Mouse (Mus musculus) embryonic facial prominence, embryonic 11.5 days (tissue): ENCODE data around the gene Heatr6. TPM values are rescaled to one million over a fixed set of nuclear protein-coding genes. Genes with fewer than 3 reads are reported as not detected.

Experiments
- ATAC-seq: fragments of 200-750 bp; cut with Nextera tagmentation; replicated peaks from 2 replicates; pipeline ENCODE4 v1.8.0; 2017; ENCODE audit warnings: low read depth; ENCODE audit not compliant: insufficient number of reproducible peaks, low FRiP score, low TSS enrichment
- DNase-seq: peaks from one replicate; pipeline ENCODE4 v3.0.0-alpha.2; 2015; ENCODE audit warnings: low spot score
- H3K27ac ChIP-seq: fragments of 300-500 bp; sonication (generic); replicated peaks from 2 replicates; pipeline ENCODE4 v1.5.1; 2014; ENCODE audit warnings: mild to moderate bottlenecking, low read depth, low read length, control low read depth
- H3K27me3 ChIP-seq: fragments of 300-500 bp; sonication (generic); 2 replicates; pipeline ENCODE4 v1.6.1; 2014; ENCODE audit warnings: mild to moderate bottlenecking, low read length, moderate library complexity, mixed read lengths; ENCODE audit not compliant: control insufficient read depth, insufficient read depth
- H3K36me3 ChIP-seq: fragments of 300-500 bp; sonication (generic); replicated peaks from 2 replicates; pipeline ENCODE4 v1.6.1; 2014; ENCODE audit warnings: low read depth, mild to moderate bottlenecking, low read length, moderate library complexity, mixed read lengths; ENCODE audit not compliant: control insufficient read depth, insufficient read depth
- H3K4me1 ChIP-seq: fragments of 300-500 bp; sonication (generic); 2 replicates; pipeline ENCODE4 v1.6.1; 2014; ENCODE audit warnings: low read length, mixed read lengths; ENCODE audit not compliant: control insufficient read depth, insufficient read depth
- H3K4me2 ChIP-seq: fragments of 300-500 bp; sonication (generic); 2 replicates; pipeline ENCODE4 v1.6.1; 2014; ENCODE audit warnings: low read depth, mild to moderate bottlenecking, control low read depth, low read length, moderate library complexity
- H3K4me3 ChIP-seq: fragments of 300-500 bp; sonication (generic); 2 replicates; pipeline ENCODE4 v1.5.1; 2014; ENCODE audit warnings: low read depth, low read length, control low read depth
- H3K9ac ChIP-seq: fragments of 300-500 bp; sonication (generic); replicated peaks from 2 replicates; pipeline ENCODE4 v1.6.1; 2014; ENCODE audit warnings: mild to moderate bottlenecking, control low read depth, low read length
- H3K9me3 ChIP-seq: fragments of 300-500 bp; sonication (generic); replicated peaks from 2 replicates; pipeline ENCODE4 v1.6.1; 2016; ENCODE audit warnings: mild to moderate bottlenecking, low read length, inconsistent platforms, mixed read lengths; ENCODE audit not compliant: control insufficient read depth
- WGBS: fragments of 180-500 bp; shearing (Covaris S2); extraction: QIAGEN DNeasy Blood & Tissue Kit; methylation state at CpG from one replicate; pipeline ENCODE4 v1.1.7; 2014; 5-methylcytosine and 5-hydroxymethylcytosine counted together
- polyA plus RNA-seq: library from polyadenylated mRNA; unstranded; fragments of >200 nt; fragmentation: Nextera tagmentation; extraction: Ambion mirVana; gene quantifications from 2 replicates; pipeline ENCODE4 v1.2.1, GENCODE M21; 2014

Heatr6 gene
- polyA plus RNA-seq, 1 experiment from 2014 or later, result 22.3 TPM

DNA sequence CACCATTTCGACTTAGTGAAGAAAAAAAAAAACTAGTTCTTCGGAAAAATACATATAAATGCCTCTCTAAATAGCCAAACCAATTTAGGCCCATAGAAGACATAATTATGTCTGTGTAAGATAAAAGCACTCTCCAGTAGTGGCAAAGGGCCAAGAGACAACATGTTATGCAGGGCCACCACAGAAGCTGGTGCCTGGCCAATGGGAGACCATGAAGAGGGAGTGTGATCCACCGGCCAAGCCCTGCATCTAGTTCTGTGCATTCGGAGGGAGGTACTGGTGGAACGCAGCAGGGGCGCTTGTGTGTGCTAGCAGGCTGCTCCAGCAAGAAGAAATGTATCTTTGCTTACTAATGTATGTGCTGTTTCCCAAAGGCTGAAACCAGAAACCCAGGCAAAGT lies 42.6 kb downstream of the Heatr6 start:
- Histone ChIP-seq H3K9me3 (no peaks in the 10 kb centered on the region), H3K4me3 (no peak overlapping the region), H3K4me2 (no peak overlapping the region), H3K27me3 (no peaks in the 10 kb centered on the region), H3K9ac (no peak overlapping the region), H3K27ac (no peak overlapping the region), H3K36me3 (no peaks in the 10 kb centered on the region), H3K4me1 (no peaks in the 10 kb centered on the region)
- ATAC-seq (no peak), DNase-seq (no peak)
- WGBS, result 82% methylated on average over 6 of the region's 6 CpGs

DNA sequence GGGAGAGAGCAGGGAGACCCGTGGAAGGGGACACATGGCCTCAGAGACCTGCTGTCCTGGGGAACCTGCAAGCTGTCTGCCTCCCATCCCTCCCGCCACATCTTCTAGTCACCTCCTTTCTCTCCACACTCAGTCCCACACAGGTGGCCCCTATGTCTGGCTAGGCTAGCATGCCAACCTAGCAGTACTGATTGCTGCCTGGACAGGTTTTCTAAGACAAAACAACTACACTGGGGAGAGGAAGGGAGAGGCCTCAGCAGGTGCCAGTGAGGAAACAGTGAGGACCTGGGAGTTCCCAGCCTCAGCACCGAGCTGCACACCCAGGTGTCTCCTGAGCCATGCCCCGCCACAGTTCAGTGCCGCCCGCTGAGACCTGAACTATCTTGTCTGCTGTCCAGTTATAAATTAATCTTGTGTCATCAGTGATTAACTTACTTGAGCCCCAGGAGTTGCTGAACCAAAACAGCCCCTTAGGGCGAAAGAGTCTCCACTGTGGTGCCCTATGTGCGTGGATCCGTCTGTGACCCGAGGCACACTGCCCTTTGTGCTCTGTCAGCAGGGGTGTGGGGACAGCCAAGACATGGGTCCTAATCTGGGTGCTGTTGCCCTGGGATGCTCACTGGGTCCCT lies 43.6 kb downstream of the Heatr6 start:
- Histone ChIP-seq H3K9ac (no peak overlapping the region), H3K4me2 (no peak overlapping the region), H3K4me1 (no peaks in the 10 kb centered on the region), H3K27me3 (no peaks in the 10 kb centered on the region), H3K9me3 (no peaks in the 10 kb centered on the region), H3K36me3 (no peaks in the 10 kb centered on the region), H3K27ac (no peak overlapping the region), H3K4me3 (no peak overlapping the region)
- ATAC-seq (no peak), DNase-seq (no peak)
- 82% methylated on average over 10 of the region's 10 CpGs for WGBS

DNA sequence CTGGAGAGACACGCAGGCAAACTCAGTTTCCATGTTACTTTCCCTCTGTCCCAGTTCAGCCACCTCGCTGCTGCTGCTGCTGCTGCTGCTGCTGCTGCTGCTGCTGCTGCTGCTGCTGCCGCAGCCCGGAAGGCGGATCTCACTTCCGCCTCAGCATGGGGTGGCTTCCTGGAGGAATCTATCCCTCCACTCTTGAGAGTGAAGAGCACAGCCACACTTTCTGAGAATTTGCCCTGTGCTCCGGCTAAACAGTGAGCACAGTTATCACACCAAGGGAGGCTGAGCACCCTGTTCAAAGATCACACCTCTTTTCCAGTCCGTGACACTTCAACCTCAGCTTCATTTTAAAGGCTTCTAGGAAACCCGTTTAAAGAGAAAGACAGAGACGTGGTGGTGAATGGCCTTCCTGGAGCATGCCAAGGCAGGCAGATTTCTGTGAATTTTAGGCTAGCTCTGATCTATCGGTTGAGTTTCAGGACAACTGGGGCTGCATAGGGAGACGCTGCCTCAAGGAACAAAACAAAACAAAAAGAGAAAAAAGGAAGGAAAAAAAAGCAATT lies 46.5 kb downstream of the Heatr6 start:
- H3K9ac ChIP-seq, result no peak overlapping the region
- H3K9me3 ChIP-seq, result no peaks in the 10 kb centered on the region
- H3K27ac ChIP-seq, result no peak overlapping the region
- no peak overlapping the region for H3K4me2 ChIP-seq
- 80% methylated on average over 12 of the region's 12 CpGs for WGBS
- ATAC-seq, result no peak
- no peak overlapping the region for H3K4me3 ChIP-seq
- H3K4me1 ChIP-seq, result no peaks in the 10 kb centered on the region
- no peak for DNase-seq
- H3K36me3 ChIP-seq, result no peaks in the 10 kb centered on the region
- H3K27me3 ChIP-seq, result no peaks in the 10 kb centered on the region

DNA sequence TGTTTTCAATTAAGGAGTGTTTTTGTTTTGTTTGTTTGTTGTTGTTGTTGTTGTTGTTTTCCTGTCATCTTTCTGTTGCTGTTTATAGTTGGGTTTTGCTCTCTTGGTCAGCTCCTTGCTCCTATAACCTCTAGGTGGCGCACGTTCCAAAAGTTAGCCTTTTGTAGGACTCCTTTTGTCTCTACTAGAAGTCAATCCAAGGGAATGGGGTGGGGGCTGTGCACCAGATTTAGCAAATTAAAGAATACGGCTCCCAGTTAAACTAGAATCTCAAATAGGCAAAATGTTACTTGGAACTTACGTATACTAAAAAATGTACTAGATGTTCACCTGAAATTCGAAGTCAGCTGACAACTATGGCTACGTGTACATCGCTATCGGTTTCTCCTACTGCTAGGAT lies 48.7 kb downstream of the Heatr6 start:
- DNase-seq, result peak; percentile 71

DNA sequence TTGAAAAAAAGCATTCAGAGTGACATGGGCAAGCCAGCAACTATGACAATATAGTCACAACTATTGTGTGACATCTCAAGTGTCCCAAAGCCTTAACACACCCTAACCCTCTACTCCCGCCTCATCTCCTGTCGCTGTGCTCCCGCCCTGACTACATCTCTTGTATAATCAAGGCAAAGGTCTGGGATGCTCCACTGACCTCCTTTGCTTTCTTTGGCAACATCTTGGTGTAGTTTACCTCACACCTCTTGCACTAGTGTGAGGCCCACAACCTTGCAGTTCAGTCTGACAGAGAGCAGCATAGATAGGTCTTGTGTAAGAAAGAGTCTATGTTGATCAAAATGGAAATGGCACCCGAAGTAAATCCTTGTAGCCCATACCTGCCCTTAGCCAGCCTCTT lies 49.1 kb downstream of the Heatr6 start:
- H3K27me3 ChIP-seq, result no peaks in the 10 kb centered on the region
- ATAC-seq, result no peak
- 85% methylated on average over 4 of the region's 4 CpGs for WGBS

More for the DNA sequence above, 48.7 kb downstream of the Heatr6 start:
- Histone ChIP-seq H3K4me3 (no peak overlapping the region), H3K27me3 (no peaks in the 10 kb centered on the region), H3K9me3 (no peaks in the 10 kb centered on the region), H3K4me2 (no peak overlapping the region), H3K4me1 (no peaks in the 10 kb centered on the region), H3K27ac (no peak overlapping the region), H3K36me3 (no peaks in the 10 kb centered on the region), H3K9ac (no peak overlapping the region)
- 69% methylated on average over 8 of the region's 8 CpGs for WGBS
- no peak for ATAC-seq

DNA sequence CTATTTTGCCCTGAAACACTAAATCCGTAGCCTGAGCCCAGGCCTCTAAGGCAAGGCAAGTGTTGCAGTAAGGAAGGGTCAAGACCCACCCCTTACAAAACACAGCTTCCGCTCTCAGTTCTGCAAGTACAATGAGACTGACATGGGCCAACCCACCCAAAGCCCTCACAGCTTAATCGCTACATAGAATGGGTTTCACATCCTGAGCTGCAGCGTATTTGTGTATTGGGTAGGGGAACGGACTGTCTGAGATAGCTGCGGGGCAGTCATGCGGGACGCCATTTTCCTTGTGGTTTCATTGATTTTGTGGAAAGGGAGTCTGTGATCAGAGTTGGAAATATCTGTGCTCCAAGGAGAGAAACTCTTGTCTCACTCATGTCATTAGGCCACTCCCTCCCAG lies 56.9 kb downstream of the Heatr6 start:
- Histone ChIP-seq H3K36me3 (no peaks in the 10 kb centered on the region), H3K9me3 (no peaks in the 10 kb centered on the region), H3K4me2 (no peak overlapping the region), H3K27me3 (no peaks in the 10 kb centered on the region), H3K4me3 (no peak overlapping the region), H3K9ac (no peak overlapping the region), H3K4me1 (no peaks in the 10 kb centered on the region), H3K27ac (no peak overlapping the region)
- DNase-seq (no peak), ATAC-seq (no peak)
- 85% methylated on average over 8 of the region's 8 CpGs for WGBS

More for the DNA sequence above, 49.1 kb downstream of the Heatr6 start:
- Histone ChIP-seq H3K4me2 (no peak overlapping the region), H3K27ac (no peak overlapping the region), H3K36me3 (no peaks in the 10 kb centered on the region), H3K4me1 (no peaks in the 10 kb centered on the region), H3K4me3 (no peak overlapping the region), H3K9ac (no peak overlapping the region), H3K9me3 (no peaks in the 10 kb centered on the region)
- DNase-seq, result no peak

DNA sequence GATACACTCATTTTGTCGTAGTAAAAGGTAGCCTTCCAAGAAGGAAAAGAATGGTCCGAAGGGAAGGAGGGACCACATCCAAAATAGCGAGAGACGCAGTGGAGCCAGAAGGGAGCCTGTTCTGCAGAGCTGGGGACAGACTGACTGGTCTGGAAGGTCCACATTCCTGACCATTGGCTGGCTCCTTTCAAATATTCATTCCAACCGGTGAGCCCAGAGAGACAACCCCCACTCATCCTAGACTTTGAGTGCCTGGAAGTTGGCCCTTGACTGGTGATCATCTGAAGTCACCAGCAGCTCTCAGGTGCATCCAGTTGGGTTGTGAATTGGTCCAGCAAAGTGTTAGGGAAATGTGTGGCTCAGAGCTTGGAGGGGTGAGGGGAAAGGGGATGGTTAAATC lies 61.7 kb downstream of the Heatr6 start:
- Histone ChIP-seq H3K4me2 (no peak overlapping the region), H3K27ac (no peak overlapping the region), H3K4me3 (no peak overlapping the region), H3K36me3 (no peaks in the 10 kb centered on the region), H3K9ac (no peak overlapping the region), H3K27me3 (no peaks in the 10 kb centered on the region), H3K9me3 (no peaks in the 10 kb centered on the region), H3K4me1 (no peaks in the 10 kb centered on the region)
- ATAC-seq (no peak), DNase-seq (no peak)
- WGBS, result 82% methylated on average over 5 of the region's 5 CpGs

DNA sequence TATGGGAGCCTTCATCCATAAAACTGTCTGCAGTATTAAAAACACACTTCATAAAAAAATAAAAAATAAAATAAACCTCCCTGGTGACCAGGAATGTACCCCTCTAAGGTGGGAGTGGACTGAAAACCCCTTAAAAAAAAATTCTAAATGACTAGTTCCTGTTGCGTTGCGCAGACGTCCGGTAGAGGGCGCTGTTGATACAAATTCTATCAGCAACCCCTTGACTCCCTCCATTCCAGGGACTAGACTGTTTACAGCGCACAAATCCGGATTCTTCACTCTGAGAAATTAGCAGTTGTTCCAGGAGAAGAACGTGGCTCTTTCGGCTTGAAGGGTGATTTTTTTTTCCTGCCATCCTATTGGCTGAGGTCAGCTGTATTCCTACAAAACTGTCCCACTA lies 62.1 kb downstream of the Heatr6 start:
- no peak overlapping the region for H3K4me3 ChIP-seq
- H3K4me1 ChIP-seq, result no peaks in the 10 kb centered on the region
- no peaks in the 10 kb centered on the region for H3K27me3 ChIP-seq
- H3K4me2 ChIP-seq, result no peak overlapping the region
- DNase-seq, result peak; percentile 71
- 8% methylated on average over 9 of the region's 9 CpGs for WGBS
- H3K36me3 ChIP-seq, result no peaks in the 10 kb centered on the region
- no peak for ATAC-seq
- H3K9me3 ChIP-seq, result no peaks in the 10 kb centered on the region
- H3K9ac ChIP-seq, result no peak overlapping the region
- no peak overlapping the region for H3K27ac ChIP-seq
